Mouse (Mus musculus) hindbrain, embryonic 10.5 days (tissue): ENCODE data around the gene Slc25a44. TPM values are rescaled to one million over a fixed set of nuclear protein-coding genes. Genes with fewer than 3 reads are reported as not detected.

ENCODE experiments used
- DNase-seq: peaks from one replicate; pipeline ENCODE4 v3.0.0-alpha.2; 2017; ENCODE audit warnings: low spot score
- H3K27ac ChIP-seq: fragments of 300-500 bp; sonication (generic); 2 replicates; pipeline ENCODE4 v1.5.1; 2016; ENCODE audit warnings: mild to moderate bottlenecking, moderate library complexity
- H3K27me3 ChIP-seq: fragments of 300-500 bp; sonication (generic); 2 replicates; pipeline ENCODE4 v1.6.1; 2016; ENCODE audit warnings: mild to moderate bottlenecking; ENCODE audit not compliant: poor library complexity, insufficient read depth, severe bottlenecking
- H3K36me3 ChIP-seq: fragments of 300-500 bp; sonication (generic); 2 replicates; pipeline ENCODE4 v1.6.1; 2016; ENCODE audit warnings: mild to moderate bottlenecking, moderate library complexity
- H3K4me1 ChIP-seq: fragments of 300-500 bp; sonication (generic); replicated peaks from 2 replicates; pipeline ENCODE4 v1.6.1; 2016; ENCODE audit warnings: mild to moderate bottlenecking
- H3K4me3 ChIP-seq: fragments of 300-500 bp; sonication (generic); 2 replicates; pipeline ENCODE4 v1.5.1; 2016; ENCODE audit warnings: mild to moderate bottlenecking, moderate library complexity
- H3K9me3 ChIP-seq: fragments of 300-500 bp; sonication (generic); 2 replicates; pipeline ENCODE4 v1.6.1; 2016; ENCODE audit warnings: mild to moderate bottlenecking, moderate library complexity
- WGBS: fragments of 180-500 bp; shearing (Covaris S2); methylation state at CpG from one replicate; pipeline ENCODE4 v1.1.7; 2016; 5-methylcytosine and 5-hydroxymethylcytosine counted together
- polyA plus RNA-seq: library from polyadenylated mRNA; unstranded; fragments of >200 nt; fragmentation: Nextera tagmentation; extraction: Ambion mirVana; gene quantifications from 2 replicates; pipeline ENCODE4 v1.2.1, GENCODE M21; 2016

Gene Slc25a44
- polyA plus RNA-seq, 1 experiment from 2014 or later, result 20.3 TPM

DNA sequence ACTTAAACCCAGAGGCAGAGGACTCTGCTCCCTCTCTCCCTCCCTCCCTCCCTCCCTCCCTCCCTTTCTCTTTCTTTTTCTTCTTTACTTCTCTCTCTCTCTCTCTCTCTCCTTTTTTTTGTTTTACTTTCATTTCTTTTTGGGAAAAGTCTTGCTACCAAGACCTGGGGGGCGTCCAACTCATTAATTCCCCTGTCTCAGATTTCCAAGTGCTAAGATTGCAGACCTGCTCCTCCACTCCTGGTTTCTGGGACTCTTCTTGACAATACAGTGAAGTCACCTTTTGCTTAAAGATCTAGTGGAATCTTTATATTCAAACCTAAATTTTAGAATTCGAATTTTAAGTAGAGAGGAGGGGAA is 371 bp upstream of the Slc25a44 start:
- no peak for DNase-seq
- WGBS, result 6% methylated on average over 2 of the region's 2 CpGs
- Histone ChIP-seq H3K36me3 (peaks cover 12% of the 10 kb centered on the region), H3K4me3 (peak overlapping the region; percentile 79), H3K9me3 (no peaks in the 10 kb centered on the region), H3K27me3 (no peaks in the 10 kb centered on the region), H3K4me1 (peaks cover 31% of the 10 kb centered on the region), H3K27ac (peak overlapping the region; percentile 83)

DNA sequence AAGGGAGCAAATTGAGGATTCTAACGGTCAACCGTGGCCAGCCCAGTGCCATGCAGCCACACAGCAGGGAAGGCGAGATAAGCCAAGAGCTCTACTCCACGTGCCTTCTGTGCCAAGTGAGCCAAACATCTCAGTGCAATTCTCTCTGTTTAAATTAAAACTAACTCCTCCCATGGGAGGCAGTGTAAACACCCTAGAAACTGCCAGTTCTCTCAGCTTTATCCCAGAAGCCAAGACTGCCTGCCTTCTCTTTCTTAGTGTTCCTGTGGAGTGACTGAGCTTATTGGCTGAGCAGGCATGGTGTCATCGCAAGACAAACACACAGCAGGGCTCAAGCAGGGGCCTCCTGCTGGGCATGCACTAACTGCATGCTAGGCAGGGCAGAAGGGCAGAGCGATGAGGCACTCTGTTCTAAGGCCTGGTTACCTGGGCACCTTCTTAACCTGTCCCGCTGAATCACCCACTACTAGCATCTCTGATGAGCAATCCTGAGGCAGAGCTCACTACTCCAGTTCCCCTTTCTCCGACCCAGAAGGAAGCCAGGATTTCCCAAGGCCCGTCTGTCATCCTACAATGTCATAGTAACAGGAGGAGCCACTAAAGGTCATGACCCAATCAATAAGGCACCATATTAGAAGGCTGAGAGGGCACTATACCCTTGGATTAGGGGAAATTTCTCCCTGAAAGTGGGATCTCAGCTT is 2.8 kb downstream of the Slc25a44 start:
- H3K27ac ChIP-seq, result peak overlapping the region; percentile 16; the same call in 1 of the 2 replicates
- H3K9me3 ChIP-seq, result no peaks in the 10 kb centered on the region
- no peaks in the 10 kb centered on the region for H3K27me3 ChIP-seq
- H3K36me3 ChIP-seq, result peaks cover 44% of the 10 kb centered on the region
- 0 out of 2 replicates have a peak overlapping the region, but pooled peaks have one; percentile 9 for H3K4me3 ChIP-seq
- H3K4me1 ChIP-seq, result peaks cover 35% of the 10 kb centered on the region
- DNase-seq, result no peak
- 25% methylated on average over 9 of the region's 9 CpGs for WGBS

DNA sequence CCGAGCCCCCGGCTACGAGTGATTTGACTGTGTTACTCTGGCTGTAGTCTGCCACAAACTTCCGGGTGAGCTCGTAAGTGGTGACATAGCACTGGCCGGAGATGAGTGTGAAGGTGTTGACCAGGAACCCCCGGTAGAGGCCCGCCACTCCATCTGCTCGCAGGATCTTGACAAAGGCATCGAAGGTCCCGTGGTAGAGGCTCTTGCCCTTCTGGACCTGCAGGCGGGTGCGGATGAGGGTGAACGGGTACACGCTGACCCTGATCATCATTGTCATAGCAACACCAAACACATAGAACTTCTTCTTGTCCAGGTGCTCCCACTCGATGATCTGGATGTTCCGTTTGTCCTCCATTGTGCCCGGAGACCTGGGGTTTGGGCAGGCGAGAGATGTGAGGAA is 4.2 kb downstream of the Slc25a44 start:
- DNase-seq, result no peak
- no peaks in the 10 kb centered on the region for H3K27me3 ChIP-seq
- WGBS, result 96% methylated on average over 19 of the region's 19 CpGs
- peaks cover 35% of the 10 kb centered on the region for H3K4me1 ChIP-seq
- H3K9me3 ChIP-seq, result no peaks in the 10 kb centered on the region
- no peak overlapping the region for H3K27ac ChIP-seq
- H3K36me3 ChIP-seq, result peaks cover 58% of the 10 kb centered on the region
- H3K4me3 ChIP-seq, result no peak overlapping the region

DNA sequence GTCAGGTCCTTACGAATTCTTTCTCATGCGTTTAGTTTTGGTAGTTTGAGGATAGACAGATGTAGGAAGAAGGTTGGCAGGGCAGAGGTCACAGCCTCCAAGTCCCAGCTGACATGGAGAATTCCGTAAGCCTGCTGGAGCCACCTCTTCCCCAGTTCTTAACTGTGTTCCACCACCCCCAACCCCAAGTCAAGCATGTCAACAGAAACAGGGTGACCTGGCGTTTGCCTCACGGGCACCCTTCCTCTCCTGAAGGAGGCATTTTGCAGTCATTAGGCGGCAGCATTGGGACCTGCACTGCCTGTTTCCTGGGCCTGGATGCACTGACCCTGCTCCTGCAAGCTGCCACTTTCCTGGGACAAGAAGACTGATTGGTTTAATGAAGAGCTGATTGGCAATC is 6.9 kb downstream of the Slc25a44 start:
- Histone ChIP-seq H3K4me3 (no peak overlapping the region), H3K27me3 (no peaks in the 10 kb centered on the region), H3K4me1 (peaks cover 20% of the 10 kb centered on the region), H3K27ac (no peak overlapping the region), H3K9me3 (no peaks in the 10 kb centered on the region), H3K36me3 (peaks cover 78% of the 10 kb centered on the region)
- no peak for DNase-seq
- WGBS, result 88% methylated on average over 6 of the region's 6 CpGs

DNA sequence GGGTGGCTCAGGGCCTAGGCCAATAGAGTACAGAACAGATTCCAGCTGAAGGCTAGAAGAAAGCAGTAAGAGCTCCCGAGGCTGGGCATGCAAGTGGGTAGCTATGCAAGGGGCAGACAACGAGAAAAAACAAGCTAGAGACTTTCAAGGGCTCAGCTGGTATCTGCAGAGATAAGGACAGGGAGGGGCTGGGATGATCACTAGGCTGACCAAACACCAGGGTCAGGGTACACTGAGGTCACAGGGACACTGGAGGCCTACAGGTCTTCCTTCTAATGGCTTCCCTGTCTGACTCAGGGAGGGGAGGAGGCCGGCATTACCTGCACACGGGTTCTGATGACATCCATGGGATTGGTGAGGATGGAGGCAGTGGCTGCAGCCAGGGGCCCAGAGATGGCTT is 9.3 kb downstream of the Slc25a44 start:
- Histone ChIP-seq H3K36me3 (peaks cover 92% of the 10 kb centered on the region), H3K27ac (no peak overlapping the region), H3K4me3 (no peak overlapping the region), H3K27me3 (no peaks in the 10 kb centered on the region), H3K4me1 (peaks cover 12% of the 10 kb centered on the region), H3K9me3 (no peaks in the 10 kb centered on the region)
- DNase-seq, result no peak
- 87% methylated on average over 4 of the region's 4 CpGs for WGBS

DNA sequence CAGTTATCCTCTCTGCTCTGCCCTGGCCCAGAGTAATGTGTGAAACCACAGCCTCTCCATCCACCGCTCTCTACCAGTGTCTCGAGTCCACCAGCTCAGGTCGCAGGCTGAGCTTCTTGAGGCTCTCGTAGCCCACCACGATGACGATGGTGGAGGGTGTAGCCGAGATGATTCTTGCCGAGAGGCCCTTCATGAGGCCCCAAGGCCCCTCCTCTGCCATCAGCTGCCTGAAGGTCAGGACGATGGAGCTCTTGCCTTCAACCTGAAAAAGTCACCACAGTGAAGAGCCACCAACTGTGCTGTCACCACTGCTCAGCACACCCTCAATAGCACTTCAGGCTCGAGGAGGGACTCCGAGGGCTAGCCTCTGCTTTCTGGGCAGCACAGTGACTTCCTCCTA is 12.3 kb downstream of the Slc25a44 start:
- peaks cover 30% of the 10 kb centered on the region for H3K4me1 ChIP-seq
- 90% methylated on average over 11 of the region's 11 CpGs for WGBS
- no peak for DNase-seq
- no peak overlapping the region for H3K4me3 ChIP-seq
- H3K27me3 ChIP-seq, result no peaks in the 10 kb centered on the region
- no peak overlapping the region for H3K27ac ChIP-seq
- H3K9me3 ChIP-seq, result no peaks in the 10 kb centered on the region
- peaks cover 62% of the 10 kb centered on the region for H3K36me3 ChIP-seq

DNA sequence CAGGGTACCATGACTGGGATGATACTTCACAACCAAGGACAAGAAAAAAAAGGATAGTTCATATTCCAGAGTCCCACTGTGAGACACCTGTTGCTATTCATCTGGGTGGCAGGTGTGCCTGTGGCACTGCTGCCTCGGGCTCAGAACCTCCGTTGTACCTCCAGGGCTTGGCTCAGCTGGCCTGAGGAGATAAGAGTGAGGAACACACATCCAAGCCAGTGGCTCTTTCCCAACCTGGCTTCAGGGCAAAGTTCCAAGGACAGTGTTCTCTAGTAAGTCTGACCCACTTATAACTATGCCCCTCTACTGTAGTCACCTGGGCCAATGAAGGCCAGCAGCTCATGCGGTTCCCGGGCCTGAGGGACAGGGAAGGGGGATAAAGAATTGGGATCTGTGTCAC is 13.3 kb downstream of the Slc25a44 start:
- H3K36me3 ChIP-seq, result peaks cover 52% of the 10 kb centered on the region
- 96% methylated on average over 4 of the region's 4 CpGs for WGBS

DNA sequence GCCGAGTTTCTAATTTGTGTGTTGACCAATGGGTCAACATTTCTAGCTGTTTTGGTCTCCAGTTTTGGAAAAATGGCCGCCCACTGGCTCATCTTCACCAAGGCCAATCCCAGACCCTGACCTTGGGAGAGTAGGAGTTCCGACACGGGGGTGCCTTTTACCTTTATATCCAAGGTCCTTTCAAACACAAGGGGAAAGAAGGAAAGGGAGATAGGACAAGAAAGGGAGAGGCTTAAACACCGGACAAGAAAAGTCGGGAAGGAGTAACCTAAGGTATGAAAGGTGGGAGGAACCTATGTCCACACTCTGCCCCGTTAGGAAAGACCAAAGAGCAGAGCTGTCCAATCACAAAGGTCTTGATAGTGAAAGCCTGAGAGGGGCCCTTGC is 14.3 kb downstream of the Slc25a44 start:
- Histone ChIP-seq H3K4me3 (peak overlapping the region; percentile 89), H3K27ac (peak overlapping the region; percentile 98)
- WGBS, result 32% methylated on average over 7 of the region's 7 CpGs

More for the DNA sequence above, 13.3 kb downstream of the Slc25a44 start:
- no peak overlapping the region for H3K4me3 ChIP-seq
- H3K9me3 ChIP-seq, result no peaks in the 10 kb centered on the region
- H3K27ac ChIP-seq, result no peak overlapping the region
- DNase-seq, result no peak
- no peaks in the 10 kb centered on the region for H3K27me3 ChIP-seq
- H3K4me1 ChIP-seq, result peaks cover 38% of the 10 kb centered on the region

DNA sequence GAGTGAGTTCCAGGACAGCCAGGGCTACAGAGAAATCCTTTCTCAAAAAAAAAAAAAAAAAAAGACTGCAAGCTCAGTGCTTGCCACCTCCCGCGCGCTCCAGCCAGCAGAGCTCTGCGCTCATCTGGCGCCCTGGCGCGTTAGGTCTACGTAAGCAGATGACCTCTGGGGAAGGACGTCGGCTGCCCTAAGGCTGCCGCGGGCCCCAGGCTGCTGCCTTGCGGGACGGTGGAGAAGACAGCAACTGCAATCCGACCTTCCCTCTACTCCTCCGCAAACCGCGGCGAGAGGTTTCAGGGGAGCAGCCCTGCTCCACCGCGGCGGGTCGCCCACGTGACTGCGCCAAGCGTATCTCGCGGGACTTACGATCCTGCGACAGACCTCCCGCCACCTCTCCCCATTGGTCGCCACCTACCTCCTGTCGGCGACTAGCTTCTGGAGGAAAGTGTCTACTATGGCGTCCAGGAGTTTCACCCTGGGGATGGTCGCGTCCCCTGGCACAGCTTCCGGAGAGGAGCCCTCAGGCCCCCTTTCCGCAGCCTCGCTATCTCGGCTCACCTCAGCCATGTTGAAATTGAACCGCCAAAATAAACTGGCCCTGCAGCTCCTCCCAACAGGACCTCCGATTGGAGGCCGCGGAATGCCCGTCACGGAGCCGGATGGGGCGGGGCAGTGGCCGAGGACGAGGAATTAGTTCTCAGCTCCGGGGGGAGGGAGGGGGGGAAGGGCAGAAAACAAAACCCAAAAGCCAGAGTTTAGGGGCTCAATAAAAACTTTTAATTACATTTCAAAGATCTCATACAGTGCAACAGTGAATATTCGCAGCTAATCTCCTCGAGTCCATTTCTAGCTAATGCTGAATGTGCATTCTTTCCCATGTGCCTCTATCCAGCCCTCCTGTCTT is 14.9 kb downstream of the Slc25a44 start, which contains the start of gene Pmf1:
Gene Pmf1 (minus strand): TSS at position 591 of the 904 bp plus-strand sequence.
- H3K27ac ChIP-seq, result peak within 1 kb of the TSS; percentile 98
- DNase-seq, result peak; percentile 94
- H3K4me1 ChIP-seq, result peaks cover 38% of the 10 kb centered on the region
- no peaks in the 10 kb centered on the region for H3K9me3 ChIP-seq
- whole genome bisulfite sequencing, result under 1% methylated on average over 54 of the region's 54 CpGs
- peak within 1 kb of the TSS; percentile 89 for H3K4me3 ChIP-seq
- H3K27me3 ChIP-seq, result no peaks in the 10 kb centered on the region
- H3K36me3 ChIP-seq, result peaks cover 37% of the 10 kb centered on the region

More for the DNA sequence above, 14.3 kb downstream of the Slc25a44 start:
- Histone ChIP-seq H3K9me3 (no peaks in the 10 kb centered on the region), H3K27me3 (no peaks in the 10 kb centered on the region), H3K4me1 (peaks cover 38% of the 10 kb centered on the region), H3K36me3 (peaks cover 42% of the 10 kb centered on the region)
- DNase-seq, result no peak

DNA sequence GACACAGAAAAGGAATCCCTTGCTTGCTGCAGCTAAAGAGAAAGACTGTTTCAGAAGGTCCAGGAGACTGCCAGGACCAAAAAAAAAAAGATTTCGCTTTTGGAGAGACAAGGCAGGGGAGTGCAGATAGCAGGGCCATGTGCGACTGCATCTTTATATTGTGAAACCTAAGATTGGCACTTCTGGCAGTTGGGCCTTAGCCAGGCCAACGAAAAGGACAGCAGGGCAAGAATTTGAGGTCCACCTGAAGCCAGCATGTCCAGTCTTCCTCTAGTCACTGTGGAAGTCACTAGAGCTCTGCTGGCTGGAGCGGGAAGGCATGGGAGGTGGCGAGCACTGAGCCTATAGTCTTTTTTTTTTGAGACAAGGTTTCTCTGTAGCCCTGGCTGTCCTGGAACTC is 16.0 kb downstream of the Slc25a44 start:
- no peak for DNase-seq
- H3K4me1 ChIP-seq, result peaks cover 38% of the 10 kb centered on the region
- no peaks in the 10 kb centered on the region for H3K27me3 ChIP-seq
- peak overlapping the region; percentile 89 for H3K4me3 ChIP-seq
- H3K9me3 ChIP-seq, result no peaks in the 10 kb centered on the region
- H3K36me3 ChIP-seq, result peaks cover 35% of the 10 kb centered on the region
- WGBS, result 68% methylated on average over 5 of the region's 5 CpGs
- peak overlapping the region; percentile 98 for H3K27ac ChIP-seq

DNA sequence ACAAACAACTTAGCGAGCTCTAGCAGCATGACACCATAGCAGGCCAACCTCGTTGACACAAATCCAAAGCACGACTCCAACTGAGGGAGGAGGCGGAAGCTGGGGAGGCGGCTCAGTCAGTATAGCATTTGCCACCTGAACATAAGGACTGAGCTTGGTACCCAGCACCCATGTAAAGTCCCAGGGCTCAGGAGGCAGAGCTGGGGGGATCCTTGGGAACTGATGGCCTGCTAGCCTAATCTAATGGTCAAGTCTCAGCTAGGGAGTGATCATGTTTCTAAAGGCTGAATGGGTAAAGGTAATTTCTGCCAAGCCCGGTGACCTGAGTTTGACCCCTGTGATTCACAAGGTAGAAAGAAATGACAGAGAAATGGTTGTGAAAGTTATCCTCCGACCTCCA is 17.4 kb downstream of the Slc25a44 start:
- 62% methylated on average over 7 of the region's 7 CpGs for WGBS
- Histone ChIP-seq H3K27ac (no peak overlapping the region), H3K36me3 (peaks cover 35% of the 10 kb centered on the region)

DNA sequence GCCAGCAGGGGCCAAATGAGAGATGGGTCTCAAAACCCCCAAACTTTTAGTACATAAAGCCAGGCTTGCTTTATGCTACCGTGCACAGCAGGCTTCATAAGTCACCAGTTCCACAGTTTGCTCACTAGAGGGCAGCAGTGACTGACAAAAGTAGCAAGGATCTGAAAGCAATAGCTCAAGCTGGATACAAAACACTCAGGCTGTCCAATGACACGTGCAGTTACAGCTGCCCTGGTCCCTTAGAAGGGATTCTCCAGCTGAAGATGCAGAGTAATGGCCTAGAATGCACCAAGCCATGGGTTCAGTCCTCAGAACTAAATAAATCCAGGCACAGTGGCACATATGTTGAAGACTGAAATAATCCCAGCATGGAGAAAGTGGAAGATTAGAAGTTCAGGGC is 17.8 kb downstream of the Slc25a44 start:
- H3K4me3 ChIP-seq, result no peak overlapping the region
- H3K27ac ChIP-seq, result no peak overlapping the region
- WGBS, result 7% methylated on average over 2 of the region's 2 CpGs
- H3K4me1 ChIP-seq, result peaks cover 38% of the 10 kb centered on the region
- no peaks in the 10 kb centered on the region for H3K9me3 ChIP-seq
- peaks cover 35% of the 10 kb centered on the region for H3K36me3 ChIP-seq
- peak; percentile 74 for DNase-seq
- no peaks in the 10 kb centered on the region for H3K27me3 ChIP-seq

More for the DNA sequence above, 17.4 kb downstream of the Slc25a44 start:
- H3K4me3 ChIP-seq, result no peak overlapping the region
- no peaks in the 10 kb centered on the region for H3K9me3 ChIP-seq
- H3K27me3 ChIP-seq, result no peaks in the 10 kb centered on the region
- peaks cover 38% of the 10 kb centered on the region for H3K4me1 ChIP-seq
- no peak for DNase-seq
